Mouse (Mus musculus) hindbrain, embryonic 12.5 days (tissue): ENCODE measurements around the gene Abhd17a. TPM values are rescaled to one million over a fixed set of nuclear protein-coding genes. Genes with fewer than 3 reads are reported as not detected.
"Not testable (repeated sequence)": the region's sequence is repeated elsewhere in the genome, so short reads cannot be mapped to it uniquely, and the experiment has no call there.

Experiments used
- ATAC-seq: fragments of 200-750 bp; cut with Nextera tagmentation; 2 replicates; pipeline ENCODE4 v1.8.0; 2017; ENCODE audit warnings: moderate TSS enrichment; ENCODE audit not compliant: low FRiP score
- H3K27ac ChIP-seq: fragments of 300-500 bp; sonication (generic); 2 replicates; pipeline ENCODE4 v1.5.1; 2016; ENCODE audit warnings: mild to moderate bottlenecking
- H3K27me3 ChIP-seq: fragments of 300-500 bp; sonication (generic); 2 replicates; pipeline ENCODE4 v1.6.1; 2016; ENCODE audit warnings: mild to moderate bottlenecking
- H3K36me3 ChIP-seq: fragments of 300-500 bp; sonication (generic); 2 replicates; pipeline ENCODE4 v1.6.1; 2016; ENCODE audit warnings: mild to moderate bottlenecking
- H3K4me1 ChIP-seq: fragments of 300-500 bp; sonication (generic); 2 replicates; pipeline ENCODE4 v1.6.1; 2016
- H3K4me2 ChIP-seq: fragments of 300-500 bp; sonication (generic); replicated peaks from 2 replicates; pipeline ENCODE4 v1.6.1; 2016; ENCODE audit warnings: mild to moderate bottlenecking
- H3K4me3 ChIP-seq: fragments of 300-500 bp; sonication (generic); 2 replicates; pipeline ENCODE4 v1.5.1; 2016; ENCODE audit warnings: mild to moderate bottlenecking
- H3K9ac ChIP-seq: fragments of 300-500 bp; sonication (generic); 2 replicates; pipeline ENCODE4 v1.6.1; 2016; ENCODE audit warnings: mild to moderate bottlenecking, moderate library complexity
- H3K9me3 ChIP-seq: fragments of 300-500 bp; sonication (generic); replicated peaks from 2 replicates; pipeline ENCODE4 v1.6.1; 2016; ENCODE audit warnings: mild to moderate bottlenecking
- WGBS: fragments of 180-500 bp; shearing (Covaris S2); methylation state at CpG from one replicate; pipeline ENCODE4 v1.1.7; 2016; 5-methylcytosine and 5-hydroxymethylcytosine counted together
- polyA plus RNA-seq: library from polyadenylated mRNA; unstranded; fragments of >200 nt; fragmentation: Nextera tagmentation; extraction: Ambion mirVana; gene quantifications from 2 replicates; pipeline ENCODE4 v1.2.1, GENCODE M21; 2016

Gene Abhd17a
- polyA plus RNA-seq, 1 experiment from 2014 or later, result 118 TPM

- ATAC-seq, H3K9ac ChIP-seq, H3K27ac ChIP-seq, H3K27me3 ChIP-seq, H3K4me2 ChIP-seq, H3K9me3 ChIP-seq: not testable (repeated sequence)
- H3K4me1 ChIP-seq, result peaks cover 20% of the 10 kb centered on the region
- H3K4me3 ChIP-seq, result peak within 1 kb of the TSS; percentile 3; the same call in 1 of the 2 replicates
- H3K36me3 ChIP-seq, result peaks cover 40% of the 10 kb centered on the region
- WGBS, result 89% methylated on average over 4 of the region's 4 CpGs
Measured at GRCm38 (mm10) chr10:80605721-80606120, 15.6 kb upstream of the Abhd17a start, which contains the start of gene Gm49322. Gene Gm49322 (plus strand): TSS chr10:80606021.

GRCm38 (mm10) chr10:80604988-80605387, 14.8 kb upstream of the Abhd17a start:
- no peaks in the 10 kb centered on the region for H3K9me3 ChIP-seq
- 90% methylated on average over 2 of the region's 2 CpGs for whole genome bisulfite sequencing
- H3K4me3 ChIP-seq, result no peak overlapping the region
- H3K36me3 ChIP-seq, result peaks cover 39% of the 10 kb centered on the region
- ATAC-seq, result no peak
- no peak overlapping the region for H3K27ac ChIP-seq
- H3K27me3 ChIP-seq, result no peaks in the 10 kb centered on the region
- no peak overlapping the region for H3K4me2 ChIP-seq
- H3K9ac ChIP-seq, result no peak overlapping the region
- peaks cover 20% of the 10 kb centered on the region for H3K4me1 ChIP-seq

GRCm38 (mm10) chr10:80604001-80604509, 13.9 kb upstream of the Abhd17a start:
- Histone ChIP-seq H3K4me2 (peak overlapping the region; percentile 95), H3K4me1 (peaks cover 20% of the 10 kb centered on the region), H3K4me3 (peak overlapping the region; percentile 60), H3K36me3 (peaks cover 30% of the 10 kb centered on the region), H3K27ac (no peak overlapping the region), H3K9me3 (no peaks in the 10 kb centered on the region), H3K27me3 (no peaks in the 10 kb centered on the region), H3K9ac (peak overlapping the region; percentile 71; the same call in 1 of the 2 replicates)
- no peak for ATAC-seq
- 90% methylated on average over 7 of the region's 7 CpGs for WGBS

- ATAC-seq, result peak; percentile 19; the same call in 1 of the 2 replicates
- peak overlapping the region; percentile 71 for H3K9ac ChIP-seq
- H3K4me3 ChIP-seq, result peak overlapping the region; percentile 60
- H3K27me3 ChIP-seq, result no peaks in the 10 kb centered on the region
- WGBS, result 36% methylated on average over 7 of the region's 7 CpGs
- H3K27ac ChIP-seq, result peak overlapping the region; percentile 82
- peaks cover 20% of the 10 kb centered on the region for H3K4me1 ChIP-seq
- peaks cover 23% of the 10 kb centered on the region for H3K36me3 ChIP-seq
- H3K9me3 ChIP-seq, result no peaks in the 10 kb centered on the region
- peak overlapping the region; percentile 95 for H3K4me2 ChIP-seq
Measured at GRCm38 (mm10) chr10:80603364-80603763, 13.2 kb upstream of the Abhd17a start.

- peak; percentile 95 for ATAC-seq
- H3K4me3 ChIP-seq, result peak within 1 kb of the TSS; percentile 60
- peak within 1 kb of the TSS; percentile 95 for H3K4me2 ChIP-seq
Measured at GRCm38 (mm10) chr10:80602698-80603325, 12.7 kb upstream of the Abhd17a start, which contains the start of the genes Scamp4 and Adat3. Gene Scamp4 (plus strand): TSS chr10:80602872. Gene Adat3 (plus strand): TSS chr10:80602880.

GRCm38 (mm10) chr10:80596318-80596717, 6.2 kb upstream of the Abhd17a start:
- Histone ChIP-seq H3K9ac (no peak overlapping the region), H3K4me1 (no peaks in the 10 kb centered on the region), H3K27ac (no peak overlapping the region), H3K4me3 (no peak overlapping the region), H3K27me3 (peaks cover 2% of the 10 kb centered on the region; the same call in 1 of the 2 replicates), H3K36me3 (no peaks in the 10 kb centered on the region), H3K9me3 (no peaks in the 10 kb centered on the region), H3K4me2 (no peak overlapping the region)
- WGBS, result 39% methylated on average over 4 of the region's 4 CpGs
- ATAC-seq, result no peak

More at GRCm38 (mm10) chr10:80602698-80603325, 12.7 kb upstream of the Abhd17a start, which contains the start of the genes Scamp4 and Adat3:
- under 1% methylated on average over 54 of the region's 54 CpGs for WGBS
- H3K9me3 ChIP-seq, result no peaks in the 10 kb centered on the region
- H3K27ac ChIP-seq, result peak within 1 kb of the TSS; percentile 82
- H3K9ac ChIP-seq, result peak within 1 kb of the TSS; percentile 71
- H3K27me3 ChIP-seq, result no peaks in the 10 kb centered on the region
- H3K4me1 ChIP-seq, result peaks cover 20% of the 10 kb centered on the region
- H3K36me3 ChIP-seq, result peaks cover 17% of the 10 kb centered on the region

GRCm38 (mm10) chr10:80589127-80589878, 838 bp downstream of the Abhd17a start:
- Histone ChIP-seq H3K36me3 (peaks cover 18% of the 10 kb centered on the region), H3K9ac (peak overlapping the region; percentile 96), H3K27ac (no peak overlapping the region), H3K4me1 (peaks cover 32% of the 10 kb centered on the region), H3K27me3 (no peaks in the 10 kb centered on the region), H3K4me2 (peak overlapping the region; percentile 100), H3K4me3 (peak overlapping the region; percentile 94), H3K9me3 (no peaks in the 10 kb centered on the region)
- WGBS, result 20% methylated on average over 12 of the region's 12 CpGs
- ATAC-seq, result no peak

GRCm38 (mm10) chr10:80587305-80587657, 2.9 kb downstream of the Abhd17a start:
- peak overlapping the region; percentile 40; the same call in 1 of the 2 replicates for H3K27ac ChIP-seq
- ATAC-seq, result no peak

GRCm38 (mm10) chr10:80586407-80587304, 3.5 kb downstream of the Abhd17a start:
- H3K27ac ChIP-seq, result peak overlapping the region; percentile 40; the same call in 1 of the 2 replicates
- H3K4me1 ChIP-seq, result peaks cover 32% of the 10 kb centered on the region
- H3K4me3 ChIP-seq, result 0 out of 2 replicates have a peak overlapping the region, but pooled peaks have one; percentile 10
- H3K36me3 ChIP-seq, result peaks cover 35% of the 10 kb centered on the region
- H3K9me3 ChIP-seq, result no peaks in the 10 kb centered on the region
- H3K9ac ChIP-seq, result peak overlapping the region; percentile 23
- no peaks in the 10 kb centered on the region for H3K27me3 ChIP-seq
- WGBS, result 96% methylated on average over 43 of the region's 51 CpGs
- H3K4me2 ChIP-seq, result no peak overlapping the region
- ATAC-seq, result no peak

More at GRCm38 (mm10) chr10:80587305-80587657, 2.9 kb downstream of the Abhd17a start:
- peaks cover 32% of the 10 kb centered on the region for H3K4me1 ChIP-seq
- H3K4me2 ChIP-seq, result no peak overlapping the region
- no peak overlapping the region for H3K4me3 ChIP-seq
- WGBS, result 46% methylated on average over 4 of the region's 4 CpGs
- no peaks in the 10 kb centered on the region for H3K9me3 ChIP-seq
- peak overlapping the region; percentile 23; the same call in 1 of the 2 replicates for H3K9ac ChIP-seq
- H3K27me3 ChIP-seq, result no peaks in the 10 kb centered on the region
- peaks cover 35% of the 10 kb centered on the region for H3K36me3 ChIP-seq

GRCm38 (mm10) chr10:80585581-80585980, 4.6 kb downstream of the Abhd17a start:
- H3K4me3 ChIP-seq, result no peak overlapping the region
- H3K4me2 ChIP-seq, result no peak overlapping the region
- peaks cover 32% of the 10 kb centered on the region for H3K4me1 ChIP-seq
- H3K27me3 ChIP-seq, result no peaks in the 10 kb centered on the region
- H3K36me3 ChIP-seq, result peaks cover 35% of the 10 kb centered on the region
- no peak overlapping the region for H3K27ac ChIP-seq
- 95% methylated on average over 8 of the region's 8 CpGs for whole genome bisulfite sequencing
- no peak for ATAC-seq
- no peaks in the 10 kb centered on the region for H3K9me3 ChIP-seq
- no peak overlapping the region for H3K9ac ChIP-seq

GRCm38 (mm10) chr10:80584642-80585552, 5.2 kb downstream of the Abhd17a start:
- H3K9ac ChIP-seq, result peak overlapping the region; percentile 27
- no peak overlapping the region for H3K27ac ChIP-seq
- ATAC-seq, result no peak
- no peak overlapping the region for H3K4me2 ChIP-seq
- no peak overlapping the region for H3K4me3 ChIP-seq
- 76% methylated on average over 12 of the region's 12 CpGs for WGBS
- peaks cover 32% of the 10 kb centered on the region for H3K4me1 ChIP-seq
- H3K9me3 ChIP-seq, result no peaks in the 10 kb centered on the region
- H3K36me3 ChIP-seq, result peaks cover 35% of the 10 kb centered on the region
- no peaks in the 10 kb centered on the region for H3K27me3 ChIP-seq
